Mouse (Mus musculus) forebrain, embryonic 10.5 days (tissue): Measurements from ENCODE around the gene Ldhal6b. TPM values are rescaled to one million over a fixed set of nuclear protein-coding genes. Genes with fewer than 3 reads are reported as not detected.

Experiments
- DNase-seq: peaks from one replicate; pipeline ENCODE4 v3.0.0-alpha.2; 2017; ENCODE audit warnings: low spot score; ENCODE audit errors: extremely low spot score
- H3K27ac ChIP-seq: fragments of 300-500 bp; sonication (generic); 2 replicates; pipeline ENCODE4 v1.5.1; 2016; ENCODE audit warnings: mild to moderate bottlenecking
- H3K27me3 ChIP-seq: fragments of 300-500 bp; sonication (generic); 2 replicates; pipeline ENCODE4 v1.6.1; 2016; ENCODE audit warnings: mild to moderate bottlenecking; ENCODE audit not compliant: poor library complexity, severe bottlenecking
- H3K36me3 ChIP-seq: fragments of 300-500 bp; sonication (generic); replicated peaks from 2 replicates; pipeline ENCODE4 v1.6.1; 2016; ENCODE audit warnings: mild to moderate bottlenecking, moderate library complexity
- H3K4me1 ChIP-seq: fragments of 300-500 bp; sonication (generic); 2 replicates; pipeline ENCODE4 v1.6.1; 2016
- H3K4me3 ChIP-seq: fragments of 300-500 bp; sonication (generic); 2 replicates; pipeline ENCODE4 v1.5.1; 2016; ENCODE audit warnings: mild to moderate bottlenecking, moderate library complexity
- H3K9me3 ChIP-seq: fragments of 300-500 bp; sonication (generic); 2 replicates; pipeline ENCODE4 v1.6.1; 2016; ENCODE audit warnings: mild to moderate bottlenecking, moderate library complexity
- WGBS: fragments of 180-500 bp; shearing (Covaris S2); methylation state at CpG from one replicate; pipeline ENCODE4 v1.1.7; 2016; 5-methylcytosine and 5-hydroxymethylcytosine counted together
- polyA plus RNA-seq: library from polyadenylated mRNA; unstranded; fragments of >200 nt; fragmentation: Nextera tagmentation; extraction: Ambion mirVana; gene quantifications from 2 replicates; pipeline ENCODE4 v1.2.1, GENCODE M21; 2016

The Ldhal6b gene
- polyA plus RNA-seq, 1 experiment from 2014 or later = not detected

DNA sequence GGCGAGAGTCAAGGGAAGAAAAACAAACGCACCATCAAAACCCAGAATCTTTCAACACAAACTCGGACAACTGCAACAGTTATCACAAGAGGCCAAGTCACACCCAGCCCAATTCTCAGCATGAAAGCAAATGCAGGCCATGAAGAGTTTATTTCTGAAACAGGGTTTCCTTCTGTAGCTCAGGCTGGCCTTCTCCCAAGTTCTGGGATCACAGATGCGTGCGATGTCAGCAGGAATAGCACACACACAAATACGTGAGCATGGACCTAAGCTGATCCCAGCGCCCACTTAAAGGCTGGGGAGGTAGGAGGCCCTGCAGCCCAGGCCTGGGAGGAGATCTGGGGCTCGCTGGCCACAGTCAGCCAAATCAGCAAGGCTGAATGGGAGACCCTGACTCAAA is 5.6 kb upstream of the Ldhal6b start:
- H3K36me3 ChIP-seq = peaks cover 24% of the 10 kb centered on the region
- no peaks in the 10 kb centered on the region for H3K27me3 ChIP-seq
- H3K27ac ChIP-seq = no peak overlapping the region
- DNase-seq = no peak
- no peaks in the 10 kb centered on the region for H3K4me1 ChIP-seq
- WGBS = 92% methylated on average over 8 of the region's 8 CpGs
- no peak overlapping the region for H3K4me3 ChIP-seq
- no peaks in the 10 kb centered on the region for H3K9me3 ChIP-seq

DNA sequence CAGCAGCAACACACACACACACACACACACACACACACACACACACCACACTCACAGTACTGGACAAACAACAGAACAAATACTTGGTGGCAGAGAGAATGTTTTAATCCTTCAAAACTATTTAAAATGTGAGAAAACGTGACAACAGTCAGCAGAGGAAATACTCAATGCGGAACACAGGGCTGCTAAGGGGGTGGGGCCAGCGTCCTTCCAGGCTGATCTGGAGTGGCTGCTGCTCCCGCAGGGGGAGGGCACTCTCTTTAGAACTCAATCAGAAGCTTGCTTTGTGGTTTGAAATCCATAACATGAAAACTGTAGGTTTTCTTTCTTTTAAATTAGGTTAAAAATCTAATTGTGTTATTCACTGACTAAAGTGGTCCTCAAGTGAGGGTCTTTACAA is 3.3 kb upstream of the Ldhal6b start:
- H3K4me1 ChIP-seq = no peaks in the 10 kb centered on the region
- WGBS = 63% methylated on average over 4 of the region's 4 CpGs
- H3K36me3 ChIP-seq = peaks cover 42% of the 10 kb centered on the region
- H3K27ac ChIP-seq = no peak overlapping the region
- DNase-seq = no peak
- no peaks in the 10 kb centered on the region for H3K27me3 ChIP-seq
- H3K4me3 ChIP-seq = no peak overlapping the region
- no peaks in the 10 kb centered on the region for H3K9me3 ChIP-seq

DNA sequence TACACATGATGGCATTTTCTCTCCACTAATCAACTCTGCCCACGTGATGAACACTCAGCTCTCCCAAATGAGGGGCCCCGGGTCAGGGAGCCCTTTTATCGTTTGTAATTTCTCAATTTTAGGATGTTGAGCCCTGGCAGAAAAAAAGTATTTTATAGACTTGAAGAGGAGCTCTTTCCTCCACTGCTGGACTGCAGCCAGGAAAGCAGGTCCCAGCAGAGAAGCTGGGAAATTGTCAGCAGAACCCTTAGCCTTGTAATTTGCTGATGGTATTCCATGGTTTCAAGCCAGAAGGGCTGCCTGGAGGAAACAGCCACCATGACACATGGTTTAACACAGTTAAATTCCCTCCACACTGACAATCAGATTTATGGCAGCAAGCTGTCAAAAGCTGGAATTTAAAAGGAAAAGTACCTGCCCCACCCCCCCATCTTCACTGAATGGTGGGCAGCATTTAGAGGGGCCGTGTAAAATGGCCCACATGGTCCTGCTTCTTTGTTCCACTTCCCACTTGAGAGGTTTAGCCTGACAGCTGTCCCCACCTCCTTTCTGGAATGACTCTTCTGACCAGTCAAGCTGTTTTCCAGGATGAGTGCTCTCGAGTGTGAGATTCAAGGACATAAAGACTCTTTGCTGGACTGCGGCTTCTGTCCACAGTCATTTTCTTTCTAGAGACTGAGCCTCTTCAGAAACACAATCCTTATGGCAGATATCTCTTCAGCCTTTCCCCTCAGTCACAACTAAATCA is 1.4 kb upstream of the Ldhal6b start:
- Histone ChIP-seq H3K27ac (no peak overlapping the region), H3K27me3 (no peaks in the 10 kb centered on the region), H3K4me1 (no peaks in the 10 kb centered on the region), H3K9me3 (no peaks in the 10 kb centered on the region), H3K4me3 (no peak overlapping the region), H3K36me3 (peaks cover 43% of the 10 kb centered on the region)
- WGBS = 83% methylated on average over 6 of the region's 6 CpGs
- no peak for DNase-seq

GRCm38 (mm10) chr17:5419056-5419455 is 489 bp upstream of the Ldhal6b start:
- Histone ChIP-seq H3K27me3 (no peaks in the 10 kb centered on the region), H3K4me3 (no peak overlapping the region), H3K9me3 (no peaks in the 10 kb centered on the region), H3K27ac (no peak overlapping the region), H3K36me3 (peaks cover 48% of the 10 kb centered on the region), H3K4me1 (no peaks in the 10 kb centered on the region)
- no peak for DNase-seq
- WGBS = 92% methylated on average over 9 of the region's 9 CpGs

DNA sequence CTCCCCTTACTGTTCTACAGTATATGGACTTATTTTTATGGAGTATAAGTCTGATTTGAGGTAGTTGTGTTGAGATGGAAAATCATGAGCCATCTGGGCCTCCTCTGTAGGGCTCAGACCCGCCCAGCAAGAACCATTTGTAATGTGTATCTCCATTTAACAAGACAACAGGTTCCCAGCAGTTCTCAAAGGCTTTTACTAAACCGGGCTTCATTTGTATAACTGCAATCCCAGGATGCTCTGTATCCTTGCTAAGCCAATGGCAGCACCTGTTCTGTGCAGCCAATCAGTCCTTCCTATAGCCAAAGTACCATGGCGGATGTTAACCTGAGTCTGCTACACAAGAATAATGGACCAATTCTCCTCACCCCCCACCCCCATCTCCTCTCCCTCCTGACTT is 2.0 kb downstream of the Ldhal6b start:
- Histone ChIP-seq H3K27me3 (no peaks in the 10 kb centered on the region), H3K9me3 (no peaks in the 10 kb centered on the region), H3K4me1 (no peaks in the 10 kb centered on the region), H3K27ac (no peak overlapping the region), H3K36me3 (peaks cover 55% of the 10 kb centered on the region), H3K4me3 (no peak overlapping the region)
- DNase-seq = no peak
- 93% methylated on average over 3 of the region's 3 CpGs for WGBS

- Histone ChIP-seq H3K4me3 (no peak overlapping the region), H3K27ac (no peak overlapping the region), H3K36me3 (peaks cover 56% of the 10 kb centered on the region), H3K4me1 (no peaks in the 10 kb centered on the region), H3K27me3 (no peaks in the 10 kb centered on the region), H3K9me3 (no peaks in the 10 kb centered on the region)
- WGBS = 95% methylated on average over 3 of the region's 3 CpGs
- DNase-seq = no peak
These were observed 4.5 kb downstream of the Ldhal6b start for GRCm38 (mm10) chr17:5414041-5414440.

- H3K9me3 ChIP-seq = no peaks in the 10 kb centered on the region
- H3K4me3 ChIP-seq = no peak overlapping the region
- no peak overlapping the region for H3K27ac ChIP-seq
- no peak for DNase-seq
- no peaks in the 10 kb centered on the region for H3K27me3 ChIP-seq
- WGBS = 94% methylated on average over 13 of the region's 13 CpGs
- H3K36me3 ChIP-seq = peaks cover 49% of the 10 kb centered on the region
- no peaks in the 10 kb centered on the region for H3K4me1 ChIP-seq
These were observed 5.2 kb downstream of the Ldhal6b start for GRCm38 (mm10) chr17:5413350-5413749.

DNA sequence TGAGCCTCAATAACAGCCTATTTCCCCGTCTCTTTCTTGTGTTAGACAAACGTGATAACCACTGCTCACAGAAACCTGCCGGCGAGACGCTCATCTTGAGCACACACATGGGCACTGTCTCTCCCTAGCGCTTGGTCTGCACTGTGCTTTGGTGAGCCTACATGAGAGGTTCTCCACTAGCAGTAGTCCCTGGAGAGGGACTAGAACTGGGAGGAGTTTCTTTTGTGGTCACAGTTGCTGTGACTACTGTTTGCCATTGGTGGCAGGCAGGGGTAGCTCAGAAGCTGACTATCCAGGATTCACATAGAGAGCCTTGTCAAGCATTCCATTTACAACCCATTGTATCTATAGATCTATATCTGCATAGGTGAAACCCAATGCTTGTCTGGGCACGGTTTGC is 5.8 kb downstream of the Ldhal6b start:
- Histone ChIP-seq H3K4me3 (no peak overlapping the region), H3K27me3 (no peaks in the 10 kb centered on the region), H3K36me3 (peaks cover 43% of the 10 kb centered on the region), H3K9me3 (no peaks in the 10 kb centered on the region), H3K27ac (no peak overlapping the region), H3K4me1 (no peaks in the 10 kb centered on the region)
- DNase-seq = no peak
- WGBS = 95% methylated on average over 7 of the region's 7 CpGs

GRCm38 (mm10) chr17:5412301-5412700 is 6.3 kb downstream of the Ldhal6b start:
- 95% methylated on average over 8 of the region's 8 CpGs for WGBS
- Histone ChIP-seq H3K4me3 (no peak overlapping the region), H3K36me3 (peaks cover 39% of the 10 kb centered on the region), H3K9me3 (no peaks in the 10 kb centered on the region), H3K4me1 (no peaks in the 10 kb centered on the region), H3K27ac (no peak overlapping the region), H3K27me3 (no peaks in the 10 kb centered on the region)
- DNase-seq = no peak

GRCm38 (mm10) chr17:5411205-5411604 is 7.4 kb downstream of the Ldhal6b start:
- Histone ChIP-seq H3K4me1 (peaks cover 5% of the 10 kb centered on the region), H3K27ac (no peak overlapping the region), H3K36me3 (peaks cover 37% of the 10 kb centered on the region), H3K4me3 (no peak overlapping the region), H3K27me3 (peaks cover 8% of the 10 kb centered on the region), H3K9me3 (no peaks in the 10 kb centered on the region)
- 93% methylated on average over 17 of the region's 17 CpGs for WGBS
- no peak for DNase-seq

DNA sequence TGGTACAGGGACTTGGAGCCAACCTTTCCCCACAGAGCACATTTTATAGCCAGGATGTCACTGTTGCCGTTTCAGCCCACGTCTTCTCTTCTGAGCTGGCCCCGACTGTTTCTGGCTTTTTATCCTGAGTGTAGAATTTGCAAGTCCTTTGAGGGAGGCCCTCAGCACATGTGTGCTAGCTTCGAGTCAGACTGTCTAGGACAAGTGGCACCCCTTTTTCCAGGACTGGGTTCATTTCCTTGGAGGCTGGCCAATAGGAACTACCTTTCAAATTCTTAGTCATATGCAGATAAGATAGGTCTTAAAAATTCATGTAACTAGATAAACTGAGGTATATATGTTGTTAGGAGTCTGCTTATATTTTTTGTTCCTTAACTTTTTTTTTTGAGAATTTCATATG is 8.2 kb downstream of the Ldhal6b start:
- H3K36me3 ChIP-seq = peaks cover 37% of the 10 kb centered on the region
- peaks cover 15% of the 10 kb centered on the region for H3K27me3 ChIP-seq
- 87% methylated on average over 4 of the region's 4 CpGs for WGBS
- H3K4me3 ChIP-seq = no peak overlapping the region
- peaks cover 7% of the 10 kb centered on the region for H3K4me1 ChIP-seq
- H3K27ac ChIP-seq = no peak overlapping the region
- H3K9me3 ChIP-seq = no peaks in the 10 kb centered on the region
- no peak for DNase-seq

DNA sequence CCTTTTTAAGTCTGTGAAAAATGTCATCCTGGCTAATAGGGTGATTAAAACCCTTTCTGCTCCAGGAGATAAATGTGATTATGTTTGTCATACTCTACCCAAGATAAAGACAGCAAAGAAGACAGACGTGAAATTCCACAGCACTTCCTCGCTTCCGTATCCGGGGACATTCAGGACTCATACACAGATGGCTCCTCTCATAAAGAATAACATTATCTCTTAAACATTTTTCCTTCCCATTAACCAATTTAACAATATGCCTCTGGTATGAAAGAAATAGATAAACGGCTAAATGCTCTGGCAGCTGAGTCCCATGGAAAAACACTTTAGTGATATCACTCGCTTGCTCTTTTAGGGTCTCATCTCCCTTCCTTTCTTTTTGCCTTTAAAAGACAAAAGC is 11.5 kb downstream of the Ldhal6b start:
- peaks cover 43% of the 10 kb centered on the region for H3K27me3 ChIP-seq
- WGBS = 84% methylated on average over 6 of the region's 6 CpGs
- no peak overlapping the region for H3K4me3 ChIP-seq
- DNase-seq = no peak
- H3K27ac ChIP-seq = no peak overlapping the region
- H3K9me3 ChIP-seq = no peaks in the 10 kb centered on the region
- peaks cover 29% of the 10 kb centered on the region for H3K4me1 ChIP-seq
- peaks cover 24% of the 10 kb centered on the region for H3K36me3 ChIP-seq

DNA sequence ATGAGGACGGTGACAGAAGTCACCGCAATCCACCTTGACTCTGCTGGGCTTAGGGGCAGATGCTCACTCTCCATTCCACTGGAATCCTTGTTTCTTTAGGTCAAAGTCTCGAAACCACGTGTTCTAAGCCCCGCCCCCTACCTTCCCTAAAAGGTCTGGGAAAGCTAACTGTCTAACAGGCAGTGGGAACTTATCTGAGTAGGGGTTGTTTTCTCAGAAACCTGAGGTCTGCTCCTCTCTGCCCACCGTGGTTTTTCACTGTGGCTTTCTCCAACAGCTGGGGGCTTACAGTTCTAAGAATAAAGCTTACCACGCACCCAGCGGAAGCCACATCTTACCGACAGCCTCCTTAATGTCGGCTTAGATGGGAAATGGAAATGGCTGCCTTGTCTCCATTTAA is 12.0 kb downstream of the Ldhal6b start:
- H3K4me1 ChIP-seq = peaks cover 33% of the 10 kb centered on the region
- 52% methylated on average over 10 of the region's 10 CpGs for WGBS
- no peak overlapping the region for H3K4me3 ChIP-seq
- DNase-seq = no peak
- H3K27ac ChIP-seq = no peak overlapping the region
- peaks cover 47% of the 10 kb centered on the region for H3K27me3 ChIP-seq
- peaks cover 19% of the 10 kb centered on the region for H3K36me3 ChIP-seq
- no peaks in the 10 kb centered on the region for H3K9me3 ChIP-seq

- Histone ChIP-seq H3K4me3 (no peak overlapping the region), H3K27ac (no peak overlapping the region), H3K36me3 (no peaks in the 10 kb centered on the region), H3K9me3 (no peaks in the 10 kb centered on the region), H3K27me3 (peaks cover 68% of the 10 kb centered on the region), H3K4me1 (peaks cover 33% of the 10 kb centered on the region)
- WGBS = 88% methylated on average over 6 of the region's 6 CpGs
- no peak for DNase-seq
These were observed 14.7 kb downstream of the Ldhal6b start for GRCm38 (mm10) chr17:5403885-5404284.
